Mouse (Mus musculus) midbrain, embryonic 13.5 days (tissue): ENCODE results near the gene Psmb10. TPM values are rescaled to one million over a fixed set of nuclear protein-coding genes. Genes with fewer than 3 reads are reported as not detected.

ENCODE experiments used
- ATAC-seq: fragments of 200-750 bp; cut with Nextera tagmentation; 2 replicates; pipeline ENCODE4 v1.8.0; 2017; ENCODE audit warnings: mild to moderate bottlenecking, moderate TSS enrichment, moderate library complexity
- H3K27ac ChIP-seq: fragments of 300-500 bp; sonication (generic); 2 replicates; pipeline ENCODE4 v1.5.1; 2015; ENCODE audit warnings: inconsistent platforms, mild to moderate bottlenecking, moderate library complexity
- H3K27me3 ChIP-seq: fragments of 300-500 bp; sonication (generic); 2 replicates; pipeline ENCODE4 v1.6.1; 2015; ENCODE audit warnings: mild to moderate bottlenecking, inconsistent platforms
- H3K36me3 ChIP-seq: fragments of 300-500 bp; sonication (generic); 2 replicates; pipeline ENCODE4 v1.6.1; 2015; ENCODE audit warnings: mild to moderate bottlenecking, inconsistent platforms
- H3K4me1 ChIP-seq: fragments of 300-500 bp; sonication (generic); replicated peaks from 2 replicates; pipeline ENCODE4 v1.6.1; 2015; ENCODE audit warnings: inconsistent platforms
- H3K4me2 ChIP-seq: fragments of 300-500 bp; sonication (generic); replicated peaks from 2 replicates; pipeline ENCODE4 v1.6.1; 2015; ENCODE audit warnings: moderate library complexity, mild to moderate bottlenecking, inconsistent platforms
- H3K4me3 ChIP-seq: fragments of 300-500 bp; sonication (generic); replicated peaks from 2 replicates; pipeline ENCODE4 v1.5.1; 2015; ENCODE audit warnings: mild to moderate bottlenecking, inconsistent platforms
- H3K9ac ChIP-seq: fragments of 300-500 bp; sonication (generic); replicated peaks from 2 replicates; pipeline ENCODE4 v1.6.1; 2015; ENCODE audit warnings: mild to moderate bottlenecking, inconsistent platforms
- H3K9me3 ChIP-seq: fragments of 300-500 bp; sonication (generic); 2 replicates; pipeline ENCODE4 v1.6.1; 2016; ENCODE audit warnings: mild to moderate bottlenecking, inconsistent platforms
- WGBS: fragments of 180-500 bp; shearing (Covaris S2); methylation state at CpG from one replicate; pipeline ENCODE4 v1.1.7; 2015; 5-methylcytosine and 5-hydroxymethylcytosine counted together
- polyA plus RNA-seq: library from polyadenylated mRNA; unstranded; fragments of >200 nt; fragmentation: Nextera tagmentation; extraction: Ambion mirVana; gene quantifications from 2 replicates; pipeline ENCODE4 v1.2.1, GENCODE M21; 2015

Gene Psmb10
- polyA plus RNA-seq, 1 experiment from 2014 or later = 40.3 TPM

- no peak overlapping the region for H3K4me3 ChIP-seq
- H3K27ac ChIP-seq = no peak overlapping the region
- no peak overlapping the region for H3K4me2 ChIP-seq
- no peaks in the 10 kb centered on the region for H3K36me3 ChIP-seq
- peaks cover 11% of the 10 kb centered on the region for H3K4me1 ChIP-seq
- peaks cover 23% of the 10 kb centered on the region for H3K27me3 ChIP-seq
- H3K9me3 ChIP-seq = no peaks in the 10 kb centered on the region
- WGBS = 90% methylated on average over 10 of the region's 10 CpGs
- no peak overlapping the region for H3K9ac ChIP-seq
- ATAC-seq = no peak
These were observed 23.3 kb upstream of the Psmb10 start for GRCm38 (mm10) chr8:105961536-105961935.

DNA sequence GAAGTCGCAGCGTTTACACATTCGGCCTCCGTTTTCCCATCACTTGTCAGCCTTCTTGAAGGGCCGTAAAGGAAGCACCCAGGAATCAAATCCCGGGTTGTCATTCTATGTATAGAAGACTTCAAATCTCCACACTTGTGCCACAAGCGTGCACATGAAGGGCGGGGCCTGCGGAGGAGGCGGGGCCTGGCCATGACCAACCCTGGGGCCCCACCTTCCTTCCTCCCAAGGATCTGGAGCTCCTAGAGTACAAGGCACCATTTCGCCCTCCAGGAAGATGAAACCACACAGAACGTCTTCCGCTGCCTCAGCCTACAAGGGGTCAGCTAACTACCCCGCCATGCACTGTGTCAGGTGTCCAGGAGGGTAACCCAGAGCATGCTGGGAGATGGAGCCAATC lies 22.9 kb upstream of the Psmb10 start:
- WGBS = 79% methylated on average over 14 of the region's 14 CpGs
- Histone ChIP-seq H3K4me1 (peaks cover 11% of the 10 kb centered on the region), H3K27me3 (peaks cover 19% of the 10 kb centered on the region), H3K4me3 (no peak overlapping the region), H3K9me3 (no peaks in the 10 kb centered on the region), H3K9ac (no peak overlapping the region), H3K27ac (no peak overlapping the region), H3K4me2 (no peak overlapping the region), H3K36me3 (no peaks in the 10 kb centered on the region)
- no peak for ATAC-seq

DNA sequence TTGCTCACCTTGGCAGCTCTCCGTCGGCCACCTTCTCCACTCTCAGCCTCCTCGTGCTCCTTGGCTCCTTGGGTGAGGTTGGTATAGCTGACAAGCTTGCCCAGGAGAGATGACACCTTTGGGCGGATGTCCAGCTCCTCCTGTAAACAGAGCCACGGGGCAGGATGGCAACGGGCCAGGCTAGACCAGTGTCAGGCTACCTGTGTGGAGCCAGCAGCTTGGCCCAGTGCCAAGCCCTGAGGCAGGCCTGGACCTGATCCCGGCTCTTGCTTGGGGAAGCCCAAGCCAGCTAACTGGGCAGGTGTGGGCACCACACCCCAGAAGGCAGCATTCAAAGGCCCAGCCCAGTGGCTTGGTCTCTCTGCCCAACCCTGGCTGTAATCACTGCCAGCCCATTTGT lies 21.1 kb upstream of the Psmb10 start:
- 83% methylated on average over 7 of the region's 7 CpGs for WGBS
- no peaks in the 10 kb centered on the region for H3K9me3 ChIP-seq
- H3K4me2 ChIP-seq = no peak overlapping the region

GRCm38 (mm10) chr8:105957813-105958212 lies 19.6 kb upstream of the Psmb10 start:
- ATAC-seq = no peak
- no peak overlapping the region for H3K9ac ChIP-seq
- WGBS = 62% methylated on average over 2 of the region's 4 CpGs
- H3K27me3 ChIP-seq = no peaks in the 10 kb centered on the region
- H3K4me2 ChIP-seq = no peak overlapping the region
- no peak overlapping the region for H3K27ac ChIP-seq
- no peaks in the 10 kb centered on the region for H3K9me3 ChIP-seq
- no peak overlapping the region for H3K4me3 ChIP-seq
- H3K36me3 ChIP-seq = no peaks in the 10 kb centered on the region
- no peaks in the 10 kb centered on the region for H3K4me1 ChIP-seq

More for the DNA sequence above, 21.1 kb upstream of the Psmb10 start:
- ATAC-seq = no peak
- no peaks in the 10 kb centered on the region for H3K36me3 ChIP-seq
- H3K4me3 ChIP-seq = no peak overlapping the region
- no peak overlapping the region for H3K9ac ChIP-seq
- peaks cover 1% of the 10 kb centered on the region for H3K27me3 ChIP-seq
- no peaks in the 10 kb centered on the region for H3K4me1 ChIP-seq
- H3K27ac ChIP-seq = no peak overlapping the region

GRCm38 (mm10) chr8:105956556-105956955 lies 18.3 kb upstream of the Psmb10 start:
- H3K36me3 ChIP-seq = no peaks in the 10 kb centered on the region
- H3K4me3 ChIP-seq = no peak overlapping the region
- no peaks in the 10 kb centered on the region for H3K27me3 ChIP-seq
- no peak overlapping the region for H3K9ac ChIP-seq
- H3K4me2 ChIP-seq = no peak overlapping the region
- no peak overlapping the region for H3K27ac ChIP-seq
- H3K9me3 ChIP-seq = no peaks in the 10 kb centered on the region
- 95% methylated on average over 4 of the region's 4 CpGs for WGBS
- ATAC-seq = no peak
- H3K4me1 ChIP-seq = no peaks in the 10 kb centered on the region

- 69% methylated on average over 7 of the region's 7 CpGs for WGBS
- no peak overlapping the region for H3K4me3 ChIP-seq
- ATAC-seq = peak; percentile 81
- H3K36me3 ChIP-seq = no peaks in the 10 kb centered on the region
- no peak overlapping the region for H3K4me2 ChIP-seq
- H3K9me3 ChIP-seq = no peaks in the 10 kb centered on the region
- no peak overlapping the region for H3K27ac ChIP-seq
- H3K4me1 ChIP-seq = peaks cover 3% of the 10 kb centered on the region; the same call in 1 of the 2 replicates
- H3K27me3 ChIP-seq = no peaks in the 10 kb centered on the region
- no peak overlapping the region for H3K9ac ChIP-seq
These were observed 12.9 kb upstream of the Psmb10 start for GRCm38 (mm10) chr8:105951057-105951659.

GRCm38 (mm10) chr8:105949350-105949749 lies 11.1 kb upstream of the Psmb10 start:
- Histone ChIP-seq H3K4me2 (no peak overlapping the region), H3K4me1 (peaks cover 3% of the 10 kb centered on the region; the same call in 1 of the 2 replicates), H3K9ac (no peak overlapping the region), H3K4me3 (no peak overlapping the region), H3K36me3 (no peaks in the 10 kb centered on the region; the same call in 1 of the 2 replicates), H3K9me3 (no peaks in the 10 kb centered on the region), H3K27ac (no peak overlapping the region; the same call in 1 of the 2 replicates), H3K27me3 (no peaks in the 10 kb centered on the region)
- 75% methylated on average over 10 of the region's 10 CpGs for WGBS
- ATAC-seq = no peak

GRCm38 (mm10) chr8:105943321-105943739 lies 5.1 kb upstream of the Psmb10 start, which contains the start of gene Lcat:
TSS of gene Lcat (minus strand) at chr8:105943382.
- H3K36me3 ChIP-seq = no peaks in the 10 kb centered on the region; the same call in 1 of the 2 replicates
- H3K9ac ChIP-seq = no peak within 1 kb of the TSS
- peaks cover 1% of the 10 kb centered on the region for H3K4me1 ChIP-seq
- no peaks in the 10 kb centered on the region for H3K9me3 ChIP-seq
- no peak for ATAC-seq
- no peaks in the 10 kb centered on the region for H3K27me3 ChIP-seq
- WGBS = 64% methylated on average over 8 of the region's 8 CpGs
- H3K27ac ChIP-seq = no peak within 1 kb of the TSS
- no peak within 1 kb of the TSS for H3K4me2 ChIP-seq
- no peak within 1 kb of the TSS for H3K4me3 ChIP-seq

DNA sequence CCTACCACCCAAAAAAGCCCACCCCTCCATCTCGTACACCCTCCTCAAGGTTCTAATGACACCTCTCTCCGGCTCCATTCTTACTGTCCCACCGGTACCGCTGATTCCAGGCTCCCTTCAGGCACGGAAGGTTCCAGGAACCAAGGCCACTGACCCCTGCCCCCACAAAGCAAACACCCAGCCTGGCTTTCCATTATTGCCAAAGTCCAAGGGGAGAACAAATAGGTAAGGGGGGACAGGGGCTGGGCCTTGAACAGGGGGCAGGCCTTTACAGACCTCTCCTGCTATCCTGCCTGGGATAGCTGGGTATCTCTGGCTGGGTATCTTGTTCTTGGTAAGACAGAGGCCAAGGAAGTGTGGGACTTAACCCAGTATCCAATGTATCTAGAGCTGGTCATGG lies 4.3 kb upstream of the Psmb10 start:
- no peak for ATAC-seq
- H3K36me3 ChIP-seq = no peaks in the 10 kb centered on the region; the same call in 1 of the 2 replicates
- no peak overlapping the region for H3K4me3 ChIP-seq
- WGBS = 95% methylated on average over 5 of the region's 5 CpGs
- no peak overlapping the region for H3K9ac ChIP-seq
- no peaks in the 10 kb centered on the region for H3K27me3 ChIP-seq
- peaks cover 8% of the 10 kb centered on the region for H3K4me1 ChIP-seq
- H3K4me2 ChIP-seq = no peak overlapping the region
- H3K9me3 ChIP-seq = no peaks in the 10 kb centered on the region
- H3K27ac ChIP-seq = no peak overlapping the region

GRCm38 (mm10) chr8:105942026-105942425 lies 3.8 kb upstream of the Psmb10 start:
- Histone ChIP-seq H3K4me2 (no peak overlapping the region), H3K4me1 (peaks cover 8% of the 10 kb centered on the region), H3K36me3 (no peaks in the 10 kb centered on the region; the same call in 1 of the 2 replicates), H3K9me3 (no peaks in the 10 kb centered on the region), H3K4me3 (no peak overlapping the region), H3K9ac (no peak overlapping the region), H3K27ac (no peak overlapping the region), H3K27me3 (no peaks in the 10 kb centered on the region)
- 92% methylated on average over 11 of the region's 11 CpGs for WGBS
- ATAC-seq = no peak

GRCm38 (mm10) chr8:105937496-105938305 lies 543 bp downstream of the Psmb10 start:
- Histone ChIP-seq H3K4me2 (peak overlapping the region; percentile 90), H3K27ac (peak overlapping the region; percentile 91), H3K4me1 (peaks cover 20% of the 10 kb centered on the region), H3K27me3 (no peaks in the 10 kb centered on the region), H3K9me3 (no peaks in the 10 kb centered on the region), H3K9ac (peak overlapping the region; percentile 82), H3K36me3 (peaks cover 3% of the 10 kb centered on the region; the same call in 1 of the 2 replicates), H3K4me3 (peak overlapping the region; percentile 65)
- WGBS = 3% methylated on average over 33 of the region's 33 CpGs
- peak; percentile 59 for ATAC-seq

- Histone ChIP-seq H3K9me3 (no peaks in the 10 kb centered on the region), H3K27me3 (no peaks in the 10 kb centered on the region), H3K27ac (peak overlapping the region; percentile 91), H3K4me1 (peaks cover 20% of the 10 kb centered on the region), H3K9ac (peak overlapping the region; percentile 82), H3K4me3 (peak overlapping the region; percentile 65), H3K4me2 (peak overlapping the region; percentile 90), H3K36me3 (peaks cover 10% of the 10 kb centered on the region)
- ATAC-seq = peak; percentile 94
- under 1% methylated on average over 29 of the region's 30 CpGs for WGBS
These were observed 1.3 kb downstream of the Psmb10 start for GRCm38 (mm10) chr8:105936866-105937475.
